Mouse (Mus musculus): ENCODE results near the gene Cpt1c. TPM values are rescaled to one million over a fixed set of nuclear protein-coding genes. Genes with fewer than 3 reads are reported as not detected.

The Cpt1c gene
- total RNA-seq, 2 experiments from 2014 or later = 0.25 to 0.54 TPM

GRCm38 (mm10) chr7:44925468-44925867, 49.2 kb downstream of the Cpt1c start:
- 0 out of 2 replicates have a peak, but pooled peaks have one; percentile 18 for ATAC-seq (replicated peaks; ENCODE audit: poor library complexity)

DNA sequence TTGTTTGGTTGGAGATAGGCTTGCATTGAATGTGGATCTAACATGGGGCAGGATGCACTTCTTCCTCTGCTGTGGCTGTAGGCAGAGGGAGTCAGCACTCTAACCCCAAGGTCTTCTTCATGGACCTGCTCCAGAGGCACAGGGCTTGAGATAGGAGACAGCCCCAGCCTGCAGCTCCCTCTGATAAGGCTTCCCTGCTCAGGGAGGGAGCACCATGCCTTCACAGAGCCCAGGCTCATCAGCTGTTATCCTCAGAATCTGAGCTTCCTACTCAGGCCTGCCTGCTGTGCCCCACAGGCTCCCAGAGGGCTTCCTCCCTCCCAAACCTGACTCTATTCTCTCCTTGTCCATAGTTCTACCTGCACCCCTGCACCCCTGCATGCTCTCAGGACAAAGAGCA, 52.1 kb downstream of the Cpt1c start:
- ATAC-seq (replicated peaks; ENCODE audit: poor library complexity) = peak; percentile 84

- ATAC-seq (replicated peaks; ENCODE audit: poor library complexity) = no peak
Measured at GRCm38 (mm10) chr7:44919127-44919526, 55.5 kb downstream of the Cpt1c start.

DNA sequence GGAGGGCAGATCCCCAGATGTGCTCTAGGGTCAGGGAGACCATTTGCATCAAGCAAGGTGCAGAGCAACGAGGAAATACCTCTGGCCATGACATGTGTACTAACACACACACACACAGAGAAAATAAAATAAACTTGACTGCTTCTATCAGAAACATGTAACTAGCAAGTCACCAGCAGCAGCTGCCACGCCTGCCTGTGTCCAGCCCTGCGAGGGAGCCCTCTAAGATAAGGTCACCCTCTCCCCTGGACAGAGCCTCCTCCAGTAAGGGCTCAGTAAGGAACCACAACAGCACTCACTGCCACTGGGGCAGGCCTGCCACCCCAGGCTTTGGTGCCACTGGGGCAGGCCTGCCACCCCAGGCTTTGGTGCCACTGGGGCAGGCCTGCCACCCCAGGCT, 56.4 kb downstream of the Cpt1c start:
- no peak for ATAC-seq (replicated peaks; ENCODE audit: poor library complexity)

- no peak for ATAC-seq (replicated peaks; ENCODE audit: poor library complexity)
Measured at GRCm38 (mm10) chr7:44916881-44917280, 57.8 kb downstream of the Cpt1c start.

GRCm38 (mm10) chr7:44916191-44916590, 58.5 kb downstream of the Cpt1c start:
- no peak for ATAC-seq (replicated peaks; ENCODE audit: poor library complexity)

DNA sequence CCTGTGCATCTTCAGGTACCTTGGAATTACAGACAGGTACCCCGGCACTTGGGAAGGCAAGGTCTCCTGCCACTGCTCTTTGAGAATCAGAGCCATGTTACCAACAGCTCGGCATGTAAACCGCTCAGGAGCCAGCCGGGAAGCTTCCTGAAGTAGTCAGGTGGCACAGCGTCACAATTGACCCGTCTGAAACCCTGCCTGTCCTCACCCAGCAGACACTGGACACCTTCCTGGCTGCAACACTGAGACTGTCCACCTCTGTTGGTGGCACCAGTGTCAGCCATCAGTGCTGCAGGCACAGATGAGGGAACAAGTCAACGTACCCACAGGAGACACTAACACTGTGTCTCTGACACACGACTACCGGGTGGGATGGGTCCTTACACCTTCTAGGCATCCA, 59.3 kb downstream of the Cpt1c start:
- no peak for ATAC-seq (replicated peaks; ENCODE audit: poor library complexity)

- ATAC-seq (replicated peaks; ENCODE audit: poor library complexity) = no peak
Measured at GRCm38 (mm10) chr7:44914396-44914795, 60.3 kb downstream of the Cpt1c start.

Other genes with a start within 250 kb of the Cpt1c start
Only the 30 nearest of the 35 such genes appear.
- gene Nup62, start 158.8 kb downstream of the Cpt1c start, total RNA-seq (2015) = 39.8 and 47.3 TPM in 2 replicates
- 126 and 140 TPM in 2 replicates for gene Nup62, start 158.8 kb downstream of the Cpt1c start, total RNA-seq (2017)
- gene Il4i1, start 158.5 kb downstream of the Cpt1c start, total RNA-seq (2015) = 0.17 and 1.0 TPM in 2 replicates
- 0.17 and 0.25 TPM in 2 replicates for gene Il4i1, start 158.5 kb downstream of the Cpt1c start, total RNA-seq (2017)
- 4.0 and 4.8 TPM in 2 replicates for gene Atf5, start 158.2 kb downstream of the Cpt1c start, total RNA-seq (2015)
- gene Atf5, start 158.2 kb downstream of the Cpt1c start, total RNA-seq (2017) = 1.5 and 1.9 TPM in 2 replicates
- 8.0 and 10.4 TPM in 2 replicates for gene Akt1s1, start 125.9 kb downstream of the Cpt1c start, total RNA-seq (2015)
- 23.9 and 24.9 TPM in 2 replicates for gene Akt1s1, start 125.9 kb downstream of the Cpt1c start, total RNA-seq (2017)
- 15.2 and 19.2 TPM in 2 replicates for gene Tbc1d17, start 125.8 kb downstream of the Cpt1c start, total RNA-seq (2015)
- gene Tbc1d17, start 125.8 kb downstream of the Cpt1c start, total RNA-seq (2017) = 13.6 and 13.8 TPM in 2 replicates
- 43.4 and 49.9 TPM in 2 replicates for gene Pnkp, start 117.7 kb downstream of the Cpt1c start, total RNA-seq (2015)
- 60.7 and 69.8 TPM in 2 replicates for gene Pnkp, start 117.7 kb downstream of the Cpt1c start, total RNA-seq (2017)
- gene Ptov1, start 105.1 kb downstream of the Cpt1c start, total RNA-seq (2015) = 55.3 and 63.9 TPM in 2 replicates
- gene Ptov1, start 105.1 kb downstream of the Cpt1c start, total RNA-seq (2017) = 25.5 and 41.5 TPM in 2 replicates
- gene Med25, start 82.1 kb downstream of the Cpt1c start, total RNA-seq (2015) = 26.0 and 36.8 TPM in 2 replicates
- 11.4 and 14.5 TPM in 2 replicates for gene Med25, start 82.1 kb downstream of the Cpt1c start, total RNA-seq (2017)
- gene Fuz, start 78.8 kb downstream of the Cpt1c start, total RNA-seq (2015) = 9.8 and 10.6 TPM in 2 replicates
- 16.6 and 19.9 TPM in 2 replicates for gene Fuz, start 78.8 kb downstream of the Cpt1c start, total RNA-seq (2017)
- gene Ap2a1, start 45.4 kb downstream of the Cpt1c start, total RNA-seq (2015) = 36.1 and 40.4 TPM in 2 replicates
- gene Ap2a1, start 45.4 kb downstream of the Cpt1c start, total RNA-seq (2017) = 25.8 and 39.8 TPM in 2 replicates
- not detected in 2 replicates for gene Tsks, start 31.6 kb downstream of the Cpt1c start, total RNA-seq (2015)
- gene Tsks, start 31.6 kb downstream of the Cpt1c start, total RNA-seq (2017) = not detected in 2 replicates
- 147 and 153 TPM in 2 replicates for gene Prmt1, start 11.7 kb upstream of the Cpt1c start, total RNA-seq (2015)
- 113 and 135 TPM in 2 replicates for gene Prmt1, start 11.7 kb upstream of the Cpt1c start, total RNA-seq (2017)
- gene Irf3, start 22.8 kb upstream of the Cpt1c start, total RNA-seq (2015) = 71.9 and 79.5 TPM in 2 replicates
- gene Irf3, start 22.8 kb upstream of the Cpt1c start, total RNA-seq (2017) = 70.4 and 89.4 TPM in 2 replicates
- 22.6 and 25.9 TPM in 2 replicates for gene Bcl2l12, start 23.9 kb upstream of the Cpt1c start, total RNA-seq (2015)
- 26.2 and 28.0 TPM in 2 replicates for gene Bcl2l12, start 23.9 kb upstream of the Cpt1c start, total RNA-seq (2017)
- 19.5 and 21.9 TPM in 2 replicates for gene Scaf1, start 41.5 kb upstream of the Cpt1c start, total RNA-seq (2015)
- gene Scaf1, start 41.5 kb upstream of the Cpt1c start, total RNA-seq (2017) = 8.7 and 11.2 TPM in 2 replicates
- 4.8 and 6.1 TPM in 2 replicates for gene Rras, start 43.1 kb upstream of the Cpt1c start, total RNA-seq (2015)
- gene Rras, start 43.1 kb upstream of the Cpt1c start, total RNA-seq (2017) = 1.1 TPM in 1 of 2 replicates, not detected in the other
- 20.5 and 21.7 TPM in 2 replicates for gene Prr12, start 78.0 kb upstream of the Cpt1c start, total RNA-seq (2015)
- gene Prr12, start 78.0 kb upstream of the Cpt1c start, total RNA-seq (2017) = 2.8 and 4.0 TPM in 2 replicates
- 39.7 and 45.0 TPM in 2 replicates for gene Nosip, start 87.6 kb upstream of the Cpt1c start, total RNA-seq (2015)
- 46.8 and 49.2 TPM in 2 replicates for gene Nosip, start 87.6 kb upstream of the Cpt1c start, total RNA-seq (2017)
- 2.6 and 4.7 TPM in 2 replicates for gene Prrg2, start 87.8 kb upstream of the Cpt1c start, total RNA-seq (2015)
- 3.0 and 4.2 TPM in 2 replicates for gene Prrg2, start 87.8 kb upstream of the Cpt1c start, total RNA-seq (2017)
- gene Rcn3, start 117.4 kb upstream of the Cpt1c start, total RNA-seq (2015) = 4.6 and 7.8 TPM in 2 replicates
- gene Rcn3, start 117.4 kb upstream of the Cpt1c start, total RNA-seq (2017) = 5.4 TPM in 2 replicates
- gene Fcgrt, start 129.0 kb upstream of the Cpt1c start, total RNA-seq (2015) = 0.54 and 0.62 TPM in 2 replicates
- gene Fcgrt, start 129.0 kb upstream of the Cpt1c start, total RNA-seq (2017) = 3.9 TPM in 2 replicates
- gene Rps11, start 149.6 kb upstream of the Cpt1c start, total RNA-seq (2015) = 3,046 and 3,197 TPM in 2 replicates
- gene Rps11, start 149.6 kb upstream of the Cpt1c start, total RNA-seq (2017) = 1,081 and 1,541 TPM in 2 replicates
- 2,930 and 3,118 TPM in 2 replicates for gene Rpl13a, start 153.9 kb upstream of the Cpt1c start, total RNA-seq (2015)
- gene Rpl13a, start 153.9 kb upstream of the Cpt1c start, total RNA-seq (2017) = 3,320 and 3,859 TPM in 2 replicates
- gene Gm45713, start 161.4 kb upstream of the Cpt1c start, total RNA-seq (2015) = not detected in 2 replicates
- 1.4 TPM in 1 of 2 replicates, not detected in the other for gene Gm45713, start 161.4 kb upstream of the Cpt1c start, total RNA-seq (2017)
- gene Flt3l, start 161.6 kb upstream of the Cpt1c start, total RNA-seq (2015) = 8.2 and 8.5 TPM in 2 replicates
- gene Flt3l, start 161.6 kb upstream of the Cpt1c start, total RNA-seq (2017) = 4.7 and 7.0 TPM in 2 replicates
- gene Pih1d1, start 179.5 kb upstream of the Cpt1c start, total RNA-seq (2015) = 114 and 146 TPM in 2 replicates
- 34.9 and 61.8 TPM in 2 replicates for gene Pih1d1, start 179.5 kb upstream of the Cpt1c start, total RNA-seq (2017)
- 57.5 and 59.3 TPM in 2 replicates for gene Aldh16a1, start 179.7 kb upstream of the Cpt1c start, total RNA-seq (2015)
- 23.4 and 25.8 TPM in 2 replicates for gene Aldh16a1, start 179.7 kb upstream of the Cpt1c start, total RNA-seq (2017)
- gene Slc17a7, start 189.1 kb upstream of the Cpt1c start, total RNA-seq (2015) = 0.07 TPM in 1 of 2 replicates, not detected in the other
- gene Slc17a7, start 189.1 kb upstream of the Cpt1c start, total RNA-seq (2017) = not detected in 2 replicates
- not detected in 2 replicates for gene Gfy, start 204.7 kb upstream of the Cpt1c start, total RNA-seq (2015)
- not detected in 2 replicates for gene Gfy, start 204.7 kb upstream of the Cpt1c start, total RNA-seq (2017)
- gene Pth2, start 206.1 kb upstream of the Cpt1c start, total RNA-seq (2015) = not detected in 2 replicates
- not detected in 2 replicates for gene Pth2, start 206.1 kb upstream of the Cpt1c start, total RNA-seq (2017)